Mouse (Mus musculus) cerebellum, adult 11-12 months (tissue): ENCODE data around the gene Gm7694.
A peak's percentile ranks its signal among the peaks of the same experiment; 100 is the strongest.

Experiments
- DNase-seq: peaks from one replicate; pipeline ENCODE4 v3.0.0; 2022

Gm7694 gene

DNA sequence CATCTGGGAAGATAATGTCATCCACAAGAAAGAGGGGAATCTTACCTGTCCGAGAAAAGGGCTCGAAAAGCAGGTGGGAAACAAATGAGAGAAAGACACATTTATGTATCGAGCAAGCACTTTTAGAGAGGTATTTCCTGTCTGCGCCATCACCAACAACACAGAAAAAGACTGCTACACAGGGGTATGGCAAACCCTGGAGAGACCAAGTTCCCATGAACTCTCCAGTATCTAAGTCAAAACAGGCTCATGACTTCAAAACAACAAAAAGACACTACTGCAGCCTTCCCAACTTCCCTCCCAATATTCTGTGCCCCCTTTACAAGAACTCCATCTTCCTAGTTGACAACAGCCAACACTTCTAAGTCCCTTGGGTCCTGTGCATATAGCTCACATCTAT, at the start of gene Gm7694:
Gene Gm7694 (minus strand): TSS at position 101 of the 400 bp plus-strand sequence.
- DNase-seq, result no peak

GRCm38 (mm10) chr1:170353335-170353734, 47.2 kb upstream of the Gm7694 start:
- DNase-seq, result no peak

- DNase-seq, result no peak
Measured at GRCm38 (mm10) chr1:170351080-170351479, 44.9 kb upstream of the Gm7694 start.

- no peak for DNase-seq
Measured at GRCm38 (mm10) chr1:170346266-170346665, 40.1 kb upstream of the Gm7694 start.

DNA sequence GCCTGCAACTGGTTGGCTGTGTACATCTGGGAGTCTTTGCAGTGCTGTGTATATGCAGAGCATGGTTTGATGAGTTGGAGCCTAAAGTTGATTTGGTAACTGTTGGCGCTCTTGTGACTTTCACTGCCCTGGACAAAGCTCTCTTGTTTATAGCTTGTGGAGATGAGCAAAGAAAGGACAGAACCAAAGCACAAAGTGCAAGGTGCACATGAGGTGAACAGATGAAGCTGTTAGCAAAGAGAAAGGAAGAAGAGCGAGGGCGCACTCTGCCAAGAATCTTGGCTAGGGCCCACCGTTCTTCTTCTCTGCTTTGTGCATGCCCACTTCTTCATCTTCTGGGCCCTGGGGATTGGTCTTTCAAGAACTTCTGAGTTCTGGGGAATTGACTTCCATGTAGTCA, 37.8 kb upstream of the Gm7694 start:
- DNase-seq, result no peak

- DNase-seq, result no peak
Measured at GRCm38 (mm10) chr1:170343081-170343480, 36.9 kb upstream of the Gm7694 start.

DNA sequence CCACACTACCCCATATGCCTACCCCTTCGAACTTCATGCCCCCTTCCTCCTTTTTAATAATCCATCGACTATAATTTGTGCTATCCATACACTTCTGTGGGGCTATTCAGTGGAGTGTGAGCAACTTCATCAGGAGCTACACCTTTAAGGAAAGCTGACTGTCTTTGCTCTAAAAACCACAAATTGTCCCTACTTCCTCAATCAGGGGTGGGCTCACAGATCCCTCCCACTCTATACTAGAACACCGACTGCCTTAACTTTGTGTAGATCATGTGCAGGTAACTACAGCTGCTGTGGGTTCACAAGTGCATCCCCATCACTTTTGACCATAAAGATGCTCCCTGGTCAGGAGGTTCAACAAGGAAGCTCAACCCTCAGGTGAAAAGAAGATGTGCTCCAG, 33.8 kb upstream of the Gm7694 start:
- DNase-seq, result no peak

DNA sequence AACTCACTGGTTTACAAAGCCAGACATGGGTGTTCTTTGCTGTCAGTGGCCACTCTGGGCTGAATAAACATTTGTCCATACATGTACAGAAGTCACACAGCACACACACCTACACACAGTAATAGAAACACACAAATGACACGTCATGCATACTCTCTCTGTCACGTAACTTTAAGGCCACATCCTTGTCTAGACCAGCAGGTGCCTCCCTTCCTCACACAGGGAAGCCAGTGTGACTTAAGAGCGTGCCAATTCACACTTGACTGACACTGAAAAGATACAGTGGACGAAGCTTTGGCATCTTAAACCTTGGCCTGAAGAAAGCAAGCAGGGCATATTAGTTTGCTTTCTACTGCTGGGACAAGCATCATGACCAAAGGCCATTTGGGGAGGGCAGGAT, 26.6 kb upstream of the Gm7694 start:
- DNase-seq, result no peak

GRCm38 (mm10) chr1:170331926-170332325, 25.8 kb upstream of the Gm7694 start:
- DNase-seq, result no peak

DNA sequence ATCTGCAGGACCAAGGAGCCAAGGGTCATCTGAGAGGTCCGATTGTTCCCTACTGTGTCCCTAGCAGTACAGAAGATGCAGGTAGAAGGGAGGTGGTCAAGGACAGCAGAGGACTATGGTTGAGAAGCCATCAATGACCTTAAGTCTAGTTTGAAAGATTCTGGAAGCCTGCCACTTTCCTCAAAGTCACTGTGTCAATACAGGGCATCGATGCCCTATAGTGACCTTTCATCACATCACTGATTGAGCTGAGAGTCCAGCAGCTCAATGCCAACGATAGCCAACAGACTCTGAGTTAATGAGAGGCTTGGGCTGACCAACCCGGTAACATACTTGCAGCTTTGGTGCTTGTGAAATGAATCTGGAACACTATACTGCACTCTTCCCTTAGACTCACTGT, 19.1 kb upstream of the Gm7694 start:
- DNase-seq, result no peak

GRCm38 (mm10) chr1:170324312-170324711, 18.2 kb upstream of the Gm7694 start:
- DNase-seq, result no peak

DNA sequence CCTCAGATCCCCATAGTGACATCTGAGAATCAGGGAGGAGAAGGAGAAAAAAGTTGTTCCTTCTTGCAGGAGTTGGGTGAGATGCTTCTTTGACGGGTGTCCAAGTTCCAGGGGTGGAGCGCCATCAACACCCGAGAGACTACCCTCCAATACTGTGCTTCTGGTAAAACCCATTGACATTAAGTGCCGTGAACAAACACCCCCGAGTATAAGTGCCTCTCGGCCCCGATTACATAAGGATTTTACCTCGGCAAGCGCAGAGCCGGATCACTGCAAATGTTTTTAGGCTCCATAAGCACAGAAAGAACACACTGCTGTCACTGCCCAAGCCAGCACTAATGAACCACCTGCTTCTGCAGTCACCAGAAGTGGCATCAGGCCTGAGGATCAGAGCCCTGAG, 16.9 kb upstream of the Gm7694 start:
- DNase-seq, result no peak

DNA sequence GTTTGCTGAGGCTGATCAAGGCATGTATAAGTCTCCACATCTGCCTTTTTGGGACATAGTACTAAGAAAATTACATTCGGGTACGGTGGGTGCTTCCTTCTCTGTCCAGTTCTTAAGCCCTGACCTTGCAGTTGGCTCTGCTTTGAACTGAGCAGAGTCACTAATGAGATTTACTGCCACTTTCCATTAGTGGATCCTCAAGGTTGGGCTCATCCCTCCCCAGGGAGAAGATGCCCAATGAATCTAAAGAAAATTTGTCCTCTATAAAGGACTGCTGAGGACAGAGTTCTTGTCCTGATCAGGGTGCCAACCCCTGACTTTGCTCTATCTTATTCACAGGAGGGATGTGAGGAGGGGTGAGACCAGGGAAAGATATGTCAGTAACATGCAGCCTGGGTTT, 15.9 kb upstream of the Gm7694 start:
- no peak for DNase-seq

- no peak for DNase-seq
Measured at GRCm38 (mm10) chr1:170311431-170311830, 5.3 kb upstream of the Gm7694 start.

- no peak for DNase-seq
Measured at GRCm38 (mm10) chr1:170308503-170308902, 2.4 kb upstream of the Gm7694 start, which contains the start of gene Spata46. Gene Spata46, plus strand, starts transcription at chr1:170308803.

DNA sequence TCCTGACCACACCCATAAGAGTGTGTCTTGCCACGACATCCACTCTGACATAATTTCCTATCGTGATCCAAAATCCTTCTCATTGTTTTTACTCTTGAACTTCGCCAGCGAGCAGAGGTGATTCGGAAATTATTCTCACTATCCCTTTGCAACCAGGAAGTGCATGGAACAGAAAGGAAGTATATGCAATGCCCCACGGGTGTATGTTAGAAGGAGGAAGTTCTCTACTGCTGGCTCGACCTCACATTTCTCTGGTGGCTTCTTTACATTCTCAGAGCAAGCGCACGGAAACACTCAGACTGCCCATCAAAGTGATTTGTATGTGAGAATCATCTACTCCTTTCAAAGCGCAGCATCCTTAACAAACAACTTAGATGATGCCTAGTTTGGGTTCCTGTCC, 1.1 kb downstream of the Gm7694 start:
- DNase-seq, result no peak

GRCm38 (mm10) chr1:170303103-170303502, 3.0 kb downstream of the Gm7694 start:
- no peak for DNase-seq

GRCm38 (mm10) chr1:170302456-170302855, 3.7 kb downstream of the Gm7694 start:
- no peak for DNase-seq

GRCm38 (mm10) chr1:170301686-170302085, 4.4 kb downstream of the Gm7694 start:
- no peak for DNase-seq

GRCm38 (mm10) chr1:170299496-170299895, 6.6 kb downstream of the Gm7694 start:
- DNase-seq, result no peak

GRCm38 (mm10) chr1:170294786-170295570, 11.2 kb downstream of the Gm7694 start:
- no peak for DNase-seq

DNA sequence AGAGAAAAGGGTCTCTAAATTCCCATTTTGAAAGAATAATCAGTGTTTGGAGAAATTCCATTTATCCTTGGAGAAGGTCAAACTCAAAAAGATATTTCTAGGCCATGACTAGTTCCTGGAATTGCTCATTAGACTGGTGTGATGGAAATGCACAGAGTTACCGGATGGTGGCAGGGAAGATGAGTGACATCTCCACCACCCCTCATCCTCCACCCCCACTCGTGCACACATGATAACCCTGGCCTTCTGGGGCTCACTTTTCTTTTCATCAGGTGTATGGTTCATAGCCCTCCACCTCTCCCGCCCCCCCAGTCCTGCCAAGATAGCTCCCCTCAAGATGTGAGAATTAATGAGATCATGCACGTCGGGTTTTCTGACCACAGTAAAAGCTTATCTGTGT, 12.9 kb downstream of the Gm7694 start:
- no peak for DNase-seq

DNA sequence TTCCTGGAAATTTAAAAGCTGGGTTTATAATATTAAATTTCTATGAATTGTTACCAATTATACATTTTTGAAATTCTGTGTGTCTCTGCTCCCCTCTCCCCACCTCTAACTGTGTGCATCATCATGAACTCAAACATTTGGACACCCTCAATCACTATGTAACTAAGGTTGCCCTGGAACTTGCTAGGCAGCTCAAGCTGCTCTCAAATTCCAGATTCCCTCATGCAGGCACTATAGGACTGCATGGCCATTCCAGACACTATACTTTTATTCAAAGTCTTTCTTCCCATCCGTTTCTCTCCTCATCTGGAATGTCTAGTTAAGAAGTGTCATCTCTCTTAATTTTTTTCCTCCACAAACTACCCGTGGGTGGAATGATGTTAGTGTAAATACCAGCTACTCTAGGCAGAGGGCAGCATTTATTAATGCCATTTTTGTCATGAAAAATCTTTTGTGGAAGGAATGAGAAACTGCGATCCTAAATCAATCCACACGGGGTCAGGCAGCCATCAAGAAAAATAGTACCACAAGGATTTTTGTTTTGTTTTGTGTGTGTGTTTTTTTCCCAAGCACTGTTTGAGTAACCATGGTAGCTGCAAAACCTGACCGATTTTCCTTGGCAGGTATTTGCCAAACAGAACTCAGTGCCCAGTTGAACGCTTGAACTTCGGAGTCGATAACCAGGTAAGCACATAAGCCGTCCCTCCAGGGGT, 13.7 kb downstream of the Gm7694 start:
- peak; percentile 23 for DNase-seq

DNA sequence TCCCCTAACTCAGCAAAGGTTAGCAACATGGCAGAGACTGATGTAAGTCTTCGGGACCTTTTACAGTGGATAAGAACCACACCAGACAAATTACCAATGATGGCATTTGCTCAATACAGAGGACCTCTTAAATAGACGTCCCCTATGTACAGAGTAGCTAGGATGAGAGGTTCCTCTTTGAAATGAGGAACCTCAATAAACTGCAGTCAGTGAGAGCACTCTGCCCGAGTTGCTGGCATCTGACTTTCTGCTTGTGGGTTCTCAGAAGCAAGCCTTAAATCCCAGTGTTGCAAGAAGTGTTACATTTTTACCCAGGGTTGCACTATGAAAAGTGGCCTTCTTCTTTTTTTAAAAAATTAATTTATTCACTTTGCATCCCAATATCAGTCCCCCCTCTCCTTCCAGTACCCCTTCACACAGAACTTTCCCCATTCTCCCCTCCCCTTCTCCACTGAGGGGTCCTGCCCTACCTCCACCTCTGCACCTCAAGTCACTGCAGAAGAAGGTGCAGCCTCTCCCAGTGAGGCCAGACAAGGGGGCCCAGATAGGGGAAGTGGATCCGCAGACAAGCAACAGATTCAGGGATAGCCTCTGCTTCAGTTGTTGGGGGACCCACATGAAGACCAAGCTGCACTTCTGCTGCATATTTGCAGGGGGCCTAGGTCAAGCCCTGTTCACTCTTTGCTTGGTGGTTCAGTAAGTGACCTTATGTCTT, 23.6 kb downstream of the Gm7694 start:
- no peak for DNase-seq
